Mouse (Mus musculus) spleen, adult 2 months (tissue): Measurements from ENCODE around the gene Ano10.

Experiments used
- CTCF ChIP-seq: fragments of 200-500 bp; IDR thresholded peaks from 2 replicates; pipeline ENCODE4 v1.5.1; 2011; ENCODE audit warnings: mild to moderate bottlenecking, inconsistent platforms; ENCODE audit not compliant: insufficient read depth, insufficient read length, insufficient replicate concordance; ENCODE audit errors: extremely low read depth
- POLR2A ChIP-seq: fragments of 200-500 bp; IDR thresholded peaks from 2 replicates; pipeline ENCODE4 v1.6.1; 2011; ENCODE audit warnings: low read depth, low read length, inconsistent platforms

GRCm38 (mm10) chr9:122276134-122276533, 18.1 kb downstream of the Ano10 start:
- TF ChIP-seq CTCF = no peak
- TF ChIP-seq POLR2A = no peak
